Mouse (Mus musculus): Measurements from ENCODE around the gene Borcs6. TPM values are rescaled to one million over a fixed set of nuclear protein-coding genes. Genes with fewer than 3 reads are reported as not detected.
"Not testable (repeated sequence)": the region's sequence is repeated elsewhere in the genome, so short reads cannot be mapped to it uniquely, and the experiment has no call there.

Gene Borcs6
- polyA plus RNA-seq (2012; fragmentation: generic; extraction: Trizol), result 14.3 TPM
- long read RNA-seq, experiment 1, transcript Borcs6-201 (1 exons, 1,862 nt), result major isoform, 12 of 12 reads
- long read RNA-seq, experiment 1, partial matches to known transcripts, result 0 of 12 reads
- long read RNA-seq, experiment 1, other reads (novel, unspliced or antisense), result 0 of 12 reads
- long read RNA-seq, experiment 2, transcript Borcs6-201 (1 exons, 1,862 nt), result major isoform, 27 of 27 reads
- long read RNA-seq, experiment 2, partial matches to known transcripts, result 0 of 27 reads
- long read RNA-seq, experiment 2, other reads (novel, unspliced or antisense), result 0 of 27 reads

DNA sequence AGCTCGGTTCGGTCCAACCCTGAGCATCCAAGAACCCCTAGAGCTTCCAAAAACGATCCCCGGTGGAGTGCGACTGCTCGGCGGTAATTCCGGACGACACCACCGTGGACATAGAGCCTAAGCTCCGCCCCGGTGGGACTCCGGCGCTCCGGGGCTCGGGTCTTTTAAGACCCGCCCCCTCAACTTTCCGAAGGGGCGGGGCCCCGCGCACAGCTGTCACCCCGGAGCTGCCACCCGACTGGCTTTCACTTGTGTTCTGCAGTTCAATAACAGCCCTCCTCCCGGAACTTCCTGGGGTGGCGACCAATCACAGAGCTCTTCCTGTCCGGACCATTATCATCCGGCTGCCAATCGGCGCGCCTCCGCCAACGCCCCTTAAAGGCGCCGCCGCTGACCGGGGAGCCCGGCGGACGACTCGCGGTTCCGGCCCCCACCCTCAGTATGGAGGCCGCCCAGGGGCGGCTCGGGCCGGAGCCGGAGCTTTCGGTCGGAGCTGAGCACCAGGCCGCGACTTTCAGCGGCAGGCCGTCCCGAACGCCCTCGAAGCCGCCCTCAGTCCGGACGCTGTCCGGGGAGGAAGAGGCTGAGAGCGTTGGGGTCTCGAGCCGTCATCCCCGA lies at the start of gene Borcs6:
Gene Borcs6, plus strand, starts transcription at position 361 of the 618 bp plus-strand sequence.
- TF ChIP-seq CTCF (IDR thresholded peaks at IDR 0.05; ENCODE audit: control insufficient read depth, insufficient read depth, insufficient read length) (no peak), MYOD1 (IDR thresholded peaks at IDR 0.05; ENCODE audit: control insufficient read depth, insufficient read length, low read depth) (no peak), FOSL1 (IDR thresholded peaks at IDR 0.05; ENCODE audit: insufficient read depth, low read length, poor library complexity, severe bottlenecking) (no peak), MAX (IDR thresholded peaks at IDR 0.05) (no peak), MYOG (IDR thresholded peaks at IDR 0.05; ENCODE audit: control insufficient read depth, extremely low read depth, insufficient read length) (no peak), CEBPB (IDR thresholded peaks at IDR 0.05; ENCODE audit: low read depth) (no peak), USF1 (IDR thresholded peaks at IDR 0.05; ENCODE audit: low read depth) (no peak)
- peaks cover 9% of the 10 kb centered on the region for H3K79me2 ChIP-seq (ENCODE audit: control insufficient read depth, insufficient read depth)

DNA sequence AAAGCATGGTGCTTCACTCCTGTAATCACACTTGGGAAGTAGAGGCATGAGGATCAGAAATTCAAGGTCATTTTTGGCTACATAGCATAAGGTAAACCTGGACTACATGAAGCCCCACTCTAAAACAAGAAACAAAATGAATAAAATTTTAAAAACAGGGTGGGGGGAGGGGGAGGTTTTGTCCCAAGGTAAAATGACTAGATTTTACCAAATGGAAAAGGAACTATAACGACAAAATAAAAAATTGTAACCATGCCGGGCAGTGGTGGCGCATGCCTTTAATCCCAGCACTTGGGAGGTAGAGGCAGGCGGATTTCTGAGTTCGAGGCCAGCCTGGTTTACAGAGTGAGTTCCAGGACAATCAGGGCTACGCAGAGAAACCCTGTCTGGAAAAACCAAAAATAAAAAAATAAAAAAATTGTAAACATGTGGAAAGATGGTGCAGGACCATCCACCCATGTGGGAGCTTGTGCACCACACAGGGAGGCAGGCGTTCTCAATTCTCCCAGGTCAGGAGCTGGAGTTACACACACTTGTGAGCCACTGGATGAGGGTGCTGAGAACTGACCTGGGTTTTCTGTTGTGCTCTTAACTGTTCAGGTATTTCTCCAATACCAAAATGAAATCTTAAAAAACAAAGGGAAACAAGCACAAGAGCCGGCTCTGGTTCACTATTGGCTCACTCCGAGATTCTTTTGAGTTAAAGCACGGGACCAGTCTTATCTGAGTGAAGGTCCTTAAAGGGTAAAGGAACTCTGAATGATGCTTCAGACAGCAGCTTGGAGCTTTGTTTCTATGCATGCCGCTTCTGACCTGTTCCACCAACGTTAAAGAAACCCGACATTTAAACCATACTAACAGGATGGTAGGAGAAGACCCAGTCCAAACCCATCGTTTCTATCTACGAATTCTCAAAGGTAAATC lies 48.9 kb upstream of the Borcs6 start:
- no peak overlapping the region for H3ac ChIP-seq (ENCODE audit: control insufficient read depth, insufficient read length, low read depth)
- no peak for TF ChIP-seq CTCF (IDR thresholded peaks at IDR 0.05; ENCODE audit: control insufficient read depth, insufficient read depth, insufficient read length)
- no peak for TF ChIP-seq MYOD1 (IDR thresholded peaks at IDR 0.05; ENCODE audit: control insufficient read depth, insufficient read length, low read depth)
- no peak for TF ChIP-seq MAX (IDR thresholded peaks at IDR 0.05)
- TF ChIP-seq MYOG (IDR thresholded peaks at IDR 0.05; ENCODE audit: control insufficient read depth, extremely low read depth, insufficient read length), result no peak
- TF ChIP-seq FOSL1 (IDR thresholded peaks at IDR 0.05; ENCODE audit: insufficient read depth, low read length, poor library complexity, severe bottlenecking), result no peak
- TF ChIP-seq CEBPB (IDR thresholded peaks at IDR 0.05; ENCODE audit: low read depth), result no peak
- TF ChIP-seq USF1 (IDR thresholded peaks at IDR 0.05; ENCODE audit: low read depth), result no peak
- peaks cover 8% of the 10 kb centered on the region for H3K36me3 ChIP-seq (ENCODE audit: control insufficient read depth, insufficient read depth)
- peaks cover 25% of the 10 kb centered on the region for H3K79me3 ChIP-seq (ENCODE audit: low read depth)
- H3K4me3 ChIP-seq (ENCODE audit: insufficient read depth, poor library complexity, severe bottlenecking), result no peak overlapping the region
- no peaks in the 10 kb centered on the region for H3K27me3 ChIP-seq (ENCODE audit: control insufficient read depth, insufficient read depth, insufficient read length)
- H3K79me2 ChIP-seq (ENCODE audit: control insufficient read depth, insufficient read depth), result peaks cover 28% of the 10 kb centered on the region

More for the DNA sequence above, at the start of gene Borcs6:
- Histone ChIP-seq H3K79me3 (ENCODE audit: low read depth) (no peaks in the 10 kb centered on the region), H3K36me3 (ENCODE audit: control insufficient read depth, insufficient read depth) (no peaks in the 10 kb centered on the region), H3K27me3 (ENCODE audit: control insufficient read depth, insufficient read depth, insufficient read length) (no peaks in the 10 kb centered on the region), H3ac (ENCODE audit: control insufficient read depth, insufficient read length, low read depth) (peak within 1 kb of the TSS; percentile 93), H3K4me3 (ENCODE audit: insufficient read depth, poor library complexity, severe bottlenecking) (peak within 1 kb of the TSS; percentile 93)

DNA sequence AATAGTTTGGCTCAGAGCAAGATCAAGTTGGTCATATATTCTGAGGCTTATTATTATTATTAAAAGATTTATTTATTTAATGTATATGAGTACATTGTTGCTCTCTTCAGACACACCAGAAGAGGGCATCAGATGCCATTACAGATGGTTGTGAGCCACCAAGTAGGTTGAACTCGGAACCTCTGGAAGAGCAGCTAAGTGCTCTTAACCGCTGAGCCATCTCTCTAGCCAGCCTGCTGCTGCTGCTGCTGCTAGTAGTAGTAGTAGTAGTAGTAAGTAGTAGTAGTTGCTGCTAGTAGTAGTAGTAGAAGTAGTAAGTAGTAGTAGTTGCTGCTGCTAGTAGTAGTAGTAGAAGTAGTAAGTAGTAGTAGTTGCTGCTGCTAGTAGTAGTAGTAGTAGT lies 48.1 kb upstream of the Borcs6 start:
- Histone ChIP-seq H3K79me3 (ENCODE audit: low read depth) (peaks cover 21% of the 10 kb centered on the region), H3K79me2 (ENCODE audit: control insufficient read depth, insufficient read depth) (peaks cover 24% of the 10 kb centered on the region), H3K4me3 (ENCODE audit: insufficient read depth, poor library complexity, severe bottlenecking) (peak overlapping the region; percentile 37)
- not testable (repeated sequence) for H3ac ChIP-seq (ENCODE audit: control insufficient read depth, insufficient read length, low read depth); H3K27me3 ChIP-seq (ENCODE audit: control insufficient read depth, insufficient read depth, insufficient read length); H3K36me3 ChIP-seq (ENCODE audit: control insufficient read depth, insufficient read depth)

DNA sequence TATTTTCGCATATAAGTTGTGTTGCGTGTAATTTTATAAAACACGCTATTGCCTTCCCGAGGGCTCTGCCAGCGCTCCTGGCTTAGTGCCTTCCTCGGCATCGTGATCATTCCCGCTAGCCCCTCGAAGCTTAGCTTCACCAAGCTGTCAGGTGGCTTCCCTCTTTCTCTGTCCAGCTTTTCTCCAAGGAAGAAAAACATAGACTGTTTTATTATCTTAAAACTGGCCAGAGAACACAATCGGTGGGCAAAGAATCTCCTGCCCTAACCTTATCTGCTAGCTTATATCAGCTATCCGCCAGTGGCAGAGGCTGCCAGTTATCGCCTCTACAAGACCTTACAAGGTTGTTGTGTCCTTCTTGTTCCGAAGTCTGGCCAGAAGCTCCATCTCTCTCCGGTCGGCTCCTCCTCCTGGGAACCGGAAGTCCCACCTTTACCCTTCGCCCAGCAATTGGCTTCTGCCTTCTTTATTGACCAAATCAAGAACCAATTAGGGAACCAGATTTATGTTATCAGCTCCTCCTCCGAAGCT lies 47.4 kb upstream of the Borcs6 start:
- peaks cover 24% of the 10 kb centered on the region for H3K79me2 ChIP-seq (ENCODE audit: control insufficient read depth, insufficient read depth)
- H3ac ChIP-seq (ENCODE audit: control insufficient read depth, insufficient read length, low read depth), result peak overlapping the region; percentile 79
- H3K79me3 ChIP-seq (ENCODE audit: low read depth), result peaks cover 21% of the 10 kb centered on the region
- peak overlapping the region; percentile 37 for H3K4me3 ChIP-seq (ENCODE audit: insufficient read depth, poor library complexity, severe bottlenecking)
- TF ChIP-seq CTCF (IDR thresholded peaks at IDR 0.05; ENCODE audit: control insufficient read depth, insufficient read depth, insufficient read length) (no peak), MAX (IDR thresholded peaks at IDR 0.05) (peak; percentile 42)
- H3K36me3 ChIP-seq (ENCODE audit: control insufficient read depth, insufficient read depth), result no peaks in the 10 kb centered on the region
- H3K27me3 ChIP-seq (ENCODE audit: control insufficient read depth, insufficient read depth, insufficient read length), result no peaks in the 10 kb centered on the region

DNA sequence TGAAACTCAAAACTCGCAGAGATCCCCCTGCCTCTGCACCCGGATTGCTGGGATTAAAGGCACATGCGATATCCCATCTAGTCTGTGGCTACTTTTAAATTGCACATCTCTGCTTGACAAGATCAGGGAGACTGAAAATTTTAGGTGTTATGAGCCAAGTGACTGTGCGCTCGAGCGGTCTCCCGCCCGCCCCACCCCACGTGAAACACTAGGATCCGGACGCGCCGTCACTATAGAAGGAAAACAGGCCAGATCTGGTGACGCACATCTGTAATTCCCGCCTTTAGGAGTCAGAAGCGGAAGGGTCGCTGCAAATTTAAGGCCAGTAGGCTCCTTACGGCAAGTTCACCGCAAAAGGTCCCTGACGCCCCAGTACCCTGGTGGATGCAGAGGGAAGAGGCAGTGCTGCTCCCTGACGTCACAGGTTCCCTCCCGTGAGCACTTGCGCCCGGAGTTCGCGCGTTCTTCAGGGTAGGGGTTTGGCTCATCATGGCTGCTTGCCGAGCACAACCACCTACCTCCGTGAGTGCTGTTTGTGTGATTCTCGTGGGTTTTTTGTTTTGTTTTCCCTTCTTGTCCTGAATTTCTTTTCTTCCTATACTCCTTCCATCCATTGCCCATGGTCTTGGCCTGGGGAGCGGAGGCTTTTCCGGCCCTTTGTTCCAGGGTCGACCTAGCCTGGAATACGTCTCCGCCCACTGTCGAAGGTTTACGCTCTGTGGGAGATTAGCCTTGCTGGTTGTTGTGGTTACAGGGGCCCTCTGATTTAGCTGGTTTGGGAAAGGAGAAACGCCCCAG lies 43.7 kb upstream of the Borcs6 start, which contains the start of gene Ctc1:
Gene Ctc1, plus strand, starts transcription at position 268 of the 798 bp plus-strand sequence.
- peaks cover 15% of the 10 kb centered on the region for H3K79me3 ChIP-seq (ENCODE audit: low read depth)
- peak within 1 kb of the TSS; percentile 79 for H3ac ChIP-seq (ENCODE audit: control insufficient read depth, insufficient read length, low read depth)
- H3K79me2 ChIP-seq (ENCODE audit: control insufficient read depth, insufficient read depth), result peaks cover 39% of the 10 kb centered on the region
- no peaks in the 10 kb centered on the region for H3K27me3 ChIP-seq (ENCODE audit: control insufficient read depth, insufficient read depth, insufficient read length)
- peaks cover 3% of the 10 kb centered on the region for H3K36me3 ChIP-seq (ENCODE audit: control insufficient read depth, insufficient read depth)
- peak within 1 kb of the TSS; percentile 55 for H3K4me3 ChIP-seq (ENCODE audit: insufficient read depth, poor library complexity, severe bottlenecking)
- no peak for TF ChIP-seq MYOG (IDR thresholded peaks at IDR 0.05; ENCODE audit: control insufficient read depth, extremely low read depth, insufficient read length)
- peak; percentile 79 for TF ChIP-seq MAX (IDR thresholded peaks at IDR 0.05)
- TF ChIP-seq FOSL1 (IDR thresholded peaks at IDR 0.05; ENCODE audit: insufficient read depth, low read length, poor library complexity, severe bottlenecking), result no peak
- TF ChIP-seq CTCF (IDR thresholded peaks at IDR 0.05; ENCODE audit: control insufficient read depth, insufficient read depth, insufficient read length), result no peak
- no peak for TF ChIP-seq CEBPB (IDR thresholded peaks at IDR 0.05; ENCODE audit: low read depth)
- TF ChIP-seq MYOD1 (IDR thresholded peaks at IDR 0.05; ENCODE audit: control insufficient read depth, insufficient read length, low read depth), result no peak
- TF ChIP-seq USF1 (IDR thresholded peaks at IDR 0.05; ENCODE audit: low read depth), result no peak
